Mouse (Mus musculus): ENCODE measurements around the gene Snd1. TPM values are rescaled to one million over a fixed set of nuclear protein-coding genes. Genes with fewer than 3 reads are reported as not detected.

Gene Snd1
- polyA plus RNA-seq, 1 experiment from 2014 or later, result 113 TPM

DNA sequence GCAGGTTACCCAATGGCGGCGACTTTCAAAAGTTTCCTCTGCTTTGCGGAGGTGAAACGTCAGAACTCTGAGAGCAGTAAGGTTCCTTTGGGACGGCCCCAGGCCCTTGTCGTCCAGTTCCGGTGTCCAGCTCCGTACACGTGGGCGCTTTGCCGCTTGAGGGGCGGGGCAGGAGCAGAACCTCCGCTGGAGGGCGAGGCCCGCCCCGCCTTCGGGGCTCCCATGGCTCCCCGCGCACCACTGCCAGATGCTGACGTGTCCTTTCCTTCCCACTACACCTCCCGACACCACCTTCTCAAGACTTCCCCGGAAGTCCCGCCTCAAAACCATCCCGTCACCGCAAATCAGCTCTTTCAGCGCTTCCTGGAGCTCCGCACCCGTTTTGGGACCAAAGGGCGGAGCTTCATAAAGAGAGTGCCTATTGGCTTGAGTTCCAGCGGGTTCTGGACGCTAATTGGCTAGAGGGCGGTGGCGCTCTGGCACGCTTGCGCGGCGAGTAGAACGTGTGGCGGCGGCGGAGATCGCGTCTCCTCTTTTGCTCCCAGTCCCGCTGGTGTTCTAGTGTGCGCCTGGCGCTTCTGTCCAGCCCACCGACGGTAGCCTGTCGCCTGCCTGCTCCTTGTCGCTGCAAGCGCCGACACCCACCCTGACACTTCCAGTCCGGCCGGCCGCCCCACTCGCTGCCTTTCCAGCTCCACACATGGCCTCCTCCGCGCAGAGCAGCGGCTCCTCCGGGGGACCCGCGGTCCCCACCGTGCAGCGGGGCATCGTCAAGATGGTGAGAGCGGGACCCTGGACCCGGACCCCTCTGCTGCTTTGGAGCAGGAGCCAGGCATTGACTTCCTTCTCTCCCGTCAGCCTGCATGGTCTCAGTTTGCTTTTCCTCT lies 5.2 kb downstream of the Snd1 start:
- no peaks in the 10 kb centered on the region for H3K27me3 ChIP-seq (ENCODE audit: control insufficient read depth, insufficient read depth, low read length)
- peaks cover 26% of the 10 kb centered on the region; the same call in 1 of the 2 replicates for H3K4me1 ChIP-seq (ENCODE audit: control insufficient read depth, insufficient read depth, low read length)
- peak; percentile 99 for ATAC-seq (ENCODE audit: insufficient number of reproducible peaks, insufficient read depth, low FRiP score, low read depth)
- peak overlapping the region; percentile 77; the same call in 1 of the 2 replicates for H3K27ac ChIP-seq (ENCODE audit: low read length)
- H3K4me2 ChIP-seq (replicated peaks; ENCODE audit: low read depth, low read length), result peak overlapping the region; percentile 70
- H3K9me3 ChIP-seq (ENCODE audit: control insufficient read depth, low read depth, low read length), result no peaks in the 10 kb centered on the region
- WGBS, result under 1% methylated on average over 68 of the region's 68 CpGs
- H3K4me3 ChIP-seq (ENCODE audit: low read depth, low read length), result peak overlapping the region; percentile 87
- peak overlapping the region; percentile 69 for H3K9ac ChIP-seq (replicated peaks; ENCODE audit: low read depth, low read length)
- no peaks in the 10 kb centered on the region for H3K36me3 ChIP-seq (ENCODE audit: control insufficient read depth, insufficient read depth, low read length)

DNA sequence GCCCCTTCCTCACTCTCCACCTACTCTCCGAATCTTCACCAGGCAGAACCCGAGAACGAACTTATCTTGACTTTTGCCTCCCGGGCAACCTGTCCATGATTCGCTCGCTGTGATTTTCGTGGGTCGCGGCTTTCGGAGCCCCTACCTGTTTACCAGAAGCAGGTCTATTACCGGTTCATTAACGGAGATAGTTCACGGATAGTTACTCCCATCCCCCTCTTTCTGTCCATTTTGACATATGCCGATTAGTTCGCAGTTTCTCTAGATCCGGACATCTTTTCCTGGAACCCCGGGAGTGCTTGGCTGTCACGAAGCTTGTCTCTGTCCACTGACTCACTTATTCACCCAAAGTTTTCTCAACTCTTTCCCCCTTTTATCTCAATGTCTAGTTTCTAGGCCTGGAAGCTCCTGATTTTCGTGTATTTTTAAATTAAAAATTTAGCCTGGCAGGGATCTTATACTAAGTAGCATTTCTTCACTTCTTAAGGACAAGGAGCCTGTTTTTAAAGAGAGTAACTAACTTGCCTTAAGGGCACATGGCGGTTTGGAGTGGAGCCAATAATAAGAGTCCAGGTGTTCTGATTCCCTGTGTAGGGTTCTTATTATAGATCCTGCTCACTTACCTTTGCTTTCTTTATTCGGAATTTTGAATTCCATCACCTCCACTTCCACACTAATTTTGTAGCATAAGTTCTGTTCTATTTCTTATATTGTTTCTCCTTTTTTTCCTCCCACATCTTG lies 6.0 kb downstream of the Snd1 start:
- WGBS, result 5% methylated on average over 21 of the region's 21 CpGs
- peak overlapping the region; percentile 69 for H3K9ac ChIP-seq (replicated peaks; ENCODE audit: low read depth, low read length)

DNA sequence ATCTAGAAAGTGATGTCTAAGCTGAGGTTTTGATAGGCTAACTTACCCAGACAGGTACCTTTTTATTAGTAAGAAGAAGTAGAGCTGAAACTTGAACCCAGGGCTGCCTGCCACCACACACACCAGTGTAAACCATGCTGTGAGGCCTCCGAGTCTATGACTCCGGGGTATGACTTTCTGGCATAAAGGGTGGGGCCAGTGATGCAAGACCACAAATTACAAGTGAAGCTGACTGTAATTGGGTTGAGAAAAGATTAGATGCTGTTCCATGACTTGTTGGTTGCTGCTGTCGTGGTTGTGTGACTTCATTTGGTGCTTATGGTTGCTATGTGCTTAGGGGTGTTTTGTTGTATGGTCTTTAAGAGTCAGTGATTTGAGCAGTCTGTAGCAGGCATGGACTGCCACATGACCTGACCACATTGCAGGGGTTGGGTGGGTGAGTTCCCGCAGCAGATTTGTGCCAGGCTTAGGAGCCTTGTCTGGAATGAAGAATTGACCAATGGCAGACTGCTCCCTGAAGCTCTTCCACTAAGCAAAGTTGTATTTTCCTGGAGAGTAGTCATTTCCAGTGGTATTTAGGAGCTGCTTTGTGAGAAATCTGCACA lies 7.9 kb downstream of the Snd1 start:
- H3K9ac ChIP-seq (replicated peaks; ENCODE audit: low read depth, low read length), result no peak overlapping the region
- no peak for ATAC-seq (ENCODE audit: insufficient number of reproducible peaks, insufficient read depth, low FRiP score, low read depth)
- no peak overlapping the region for H3K27ac ChIP-seq (ENCODE audit: low read length)
- H3K4me3 ChIP-seq (ENCODE audit: low read depth, low read length), result no peak overlapping the region
- no peaks in the 10 kb centered on the region for H3K27me3 ChIP-seq (ENCODE audit: control insufficient read depth, insufficient read depth, low read length)
- no peaks in the 10 kb centered on the region; the same call in 1 of the 2 replicates for H3K36me3 ChIP-seq (ENCODE audit: control insufficient read depth, insufficient read depth, low read length)
- H3K9me3 ChIP-seq (ENCODE audit: control insufficient read depth, low read depth, low read length), result no peaks in the 10 kb centered on the region
- 79% methylated on average over 4 of the region's 4 CpGs for WGBS
- H3K4me2 ChIP-seq (replicated peaks; ENCODE audit: low read depth, low read length), result peak overlapping the region; percentile 12; the same call in 1 of the 2 replicates
- H3K4me1 ChIP-seq (ENCODE audit: control insufficient read depth, insufficient read depth, low read length), result peaks cover 29% of the 10 kb centered on the region; the same call in 1 of the 2 replicates

More for the DNA sequence above, 6.0 kb downstream of the Snd1 start:
- Histone ChIP-seq H3K27me3 (ENCODE audit: control insufficient read depth, insufficient read depth, low read length) (no peaks in the 10 kb centered on the region), H3K4me2 (replicated peaks; ENCODE audit: low read depth, low read length) (peak overlapping the region; percentile 70), H3K36me3 (ENCODE audit: control insufficient read depth, insufficient read depth, low read length) (no peaks in the 10 kb centered on the region), H3K27ac (ENCODE audit: low read length) (peak overlapping the region; percentile 77; the same call in 1 of the 2 replicates), H3K4me3 (ENCODE audit: low read depth, low read length) (peak overlapping the region; percentile 87), H3K4me1 (ENCODE audit: control insufficient read depth, insufficient read depth, low read length) (peaks cover 26% of the 10 kb centered on the region; the same call in 1 of the 2 replicates), H3K9me3 (ENCODE audit: control insufficient read depth, low read depth, low read length) (no peaks in the 10 kb centered on the region)
- ATAC-seq (ENCODE audit: insufficient number of reproducible peaks, insufficient read depth, low FRiP score, low read depth), result no peak

DNA sequence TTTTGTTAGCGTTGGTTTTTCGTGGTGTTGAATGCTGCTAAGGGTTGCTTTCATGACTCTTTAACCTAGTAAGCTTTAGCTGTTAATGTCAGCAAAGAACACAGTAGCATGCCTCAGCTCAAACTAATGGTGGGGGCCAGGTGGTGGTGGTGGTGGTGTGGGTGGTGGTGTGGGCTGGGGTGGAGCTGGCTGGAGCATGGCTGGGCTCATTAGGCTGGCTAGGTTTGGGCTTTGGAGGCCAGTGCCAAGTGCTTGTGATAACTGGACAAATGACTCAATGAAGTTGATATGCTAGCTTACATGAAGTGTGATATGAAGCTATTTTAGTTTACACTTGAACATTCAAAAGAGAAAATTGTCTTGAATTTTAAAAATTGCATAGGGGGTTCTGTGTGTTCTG lies 11.1 kb downstream of the Snd1 start:
- no peak overlapping the region for H3K4me2 ChIP-seq (replicated peaks; ENCODE audit: low read depth, low read length)
- ATAC-seq (ENCODE audit: insufficient number of reproducible peaks, insufficient read depth, low FRiP score, low read depth), result no peak
- 95% methylated on average over 2 of the region's 2 CpGs for WGBS

GRCm38 (mm10) chr6:28486471-28486870 lies 11.5 kb downstream of the Snd1 start:
- H3K36me3 ChIP-seq (ENCODE audit: control insufficient read depth, insufficient read depth, low read length), result no peaks in the 10 kb centered on the region; the same call in 1 of the 2 replicates

More for the DNA sequence above, 11.1 kb downstream of the Snd1 start:
- H3K27me3 ChIP-seq (ENCODE audit: control insufficient read depth, insufficient read depth, low read length), result no peaks in the 10 kb centered on the region
- no peaks in the 10 kb centered on the region for H3K9me3 ChIP-seq (ENCODE audit: control insufficient read depth, low read depth, low read length)
- H3K9ac ChIP-seq (replicated peaks; ENCODE audit: low read depth, low read length), result no peak overlapping the region
- H3K27ac ChIP-seq (ENCODE audit: low read length), result no peak overlapping the region
- peaks cover 29% of the 10 kb centered on the region; the same call in 1 of the 2 replicates for H3K4me1 ChIP-seq (ENCODE audit: control insufficient read depth, insufficient read depth, low read length)
- no peaks in the 10 kb centered on the region; the same call in 1 of the 2 replicates for H3K36me3 ChIP-seq (ENCODE audit: control insufficient read depth, insufficient read depth, low read length)
- H3K4me3 ChIP-seq (ENCODE audit: low read depth, low read length), result no peak overlapping the region

DNA sequence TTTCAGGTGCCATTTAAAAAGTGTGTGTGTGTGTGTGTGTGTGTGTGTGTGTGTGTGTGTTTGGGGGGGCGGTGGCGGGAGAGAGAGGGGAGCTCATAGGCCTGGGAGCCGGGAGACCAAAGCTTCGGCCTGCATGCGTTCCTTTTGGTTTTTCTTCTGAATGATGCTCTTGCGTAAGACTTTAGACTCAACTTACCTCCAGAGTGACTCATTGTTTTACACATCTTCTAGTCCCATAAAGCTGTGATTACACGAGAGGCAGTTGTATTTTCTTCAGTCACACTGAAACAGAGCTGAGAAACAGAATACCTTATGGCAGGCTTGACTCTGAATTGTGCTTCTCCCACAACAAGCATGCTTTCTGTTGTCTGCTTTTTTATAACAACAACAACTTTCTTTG lies 12.0 kb downstream of the Snd1 start:
- no peak overlapping the region for H3K4me2 ChIP-seq (replicated peaks; ENCODE audit: low read depth, low read length)
- H3K27ac ChIP-seq (ENCODE audit: low read length), result no peak overlapping the region
- 81% methylated on average over 7 of the region's 7 CpGs for WGBS
- peaks cover 22% of the 10 kb centered on the region; the same call in 1 of the 2 replicates for H3K4me1 ChIP-seq (ENCODE audit: control insufficient read depth, insufficient read depth, low read length)
- H3K9me3 ChIP-seq (ENCODE audit: control insufficient read depth, low read depth, low read length), result no peaks in the 10 kb centered on the region
- no peaks in the 10 kb centered on the region; the same call in 1 of the 2 replicates for H3K36me3 ChIP-seq (ENCODE audit: control insufficient read depth, insufficient read depth, low read length)
- no peak for ATAC-seq (ENCODE audit: insufficient number of reproducible peaks, insufficient read depth, low FRiP score, low read depth)
- H3K9ac ChIP-seq (replicated peaks; ENCODE audit: low read depth, low read length), result no peak overlapping the region
- H3K27me3 ChIP-seq (ENCODE audit: control insufficient read depth, insufficient read depth, low read length), result no peaks in the 10 kb centered on the region
- no peak overlapping the region for H3K4me3 ChIP-seq (ENCODE audit: low read depth, low read length)

More at GRCm38 (mm10) chr6:28486471-28486870, 11.5 kb downstream of the Snd1 start:
- Histone ChIP-seq H3K27me3 (ENCODE audit: control insufficient read depth, insufficient read depth, low read length) (no peaks in the 10 kb centered on the region), H3K9me3 (ENCODE audit: control insufficient read depth, low read depth, low read length) (no peaks in the 10 kb centered on the region), H3K4me1 (ENCODE audit: control insufficient read depth, insufficient read depth, low read length) (peaks cover 26% of the 10 kb centered on the region; the same call in 1 of the 2 replicates), H3K9ac (replicated peaks; ENCODE audit: low read depth, low read length) (no peak overlapping the region), H3K4me2 (replicated peaks; ENCODE audit: low read depth, low read length) (no peak overlapping the region), H3K4me3 (ENCODE audit: low read depth, low read length) (no peak overlapping the region), H3K27ac (ENCODE audit: low read length) (no peak overlapping the region)
- WGBS, result 74% methylated on average over 2 of the region's 2 CpGs
- ATAC-seq (ENCODE audit: insufficient number of reproducible peaks, insufficient read depth, low FRiP score, low read depth), result no peak

DNA sequence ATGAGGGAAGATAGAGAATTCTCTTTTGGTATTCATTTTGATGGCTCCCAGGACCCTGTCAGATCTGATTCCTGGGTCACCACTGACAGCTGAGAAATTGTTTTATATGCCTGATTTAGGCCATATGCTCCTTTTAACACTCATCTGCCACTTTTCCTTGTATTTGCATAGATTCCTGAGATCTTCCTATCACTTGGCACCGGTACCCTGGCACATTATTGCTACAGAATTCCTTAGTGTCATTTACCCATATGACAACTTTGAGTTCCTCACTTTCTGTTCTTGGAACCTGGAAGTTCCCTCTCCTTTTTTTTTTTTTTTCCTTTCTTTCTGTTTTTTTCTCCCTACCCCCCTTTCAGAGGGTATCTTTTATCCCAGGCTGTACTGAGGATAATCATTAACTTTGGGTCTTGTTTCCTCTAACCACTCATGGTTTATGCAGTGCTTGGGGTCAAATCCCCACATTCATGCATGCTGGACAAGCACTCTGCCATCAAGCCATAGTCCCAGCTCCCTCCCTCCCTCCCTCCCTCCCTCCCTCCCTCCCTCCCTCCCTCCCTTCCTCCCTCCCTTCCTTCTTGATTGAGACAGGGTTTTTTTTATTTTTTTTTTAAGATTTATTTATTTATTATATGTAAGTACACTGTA lies 13.4 kb downstream of the Snd1 start:
- no peaks in the 10 kb centered on the region for H3K27me3 ChIP-seq (ENCODE audit: control insufficient read depth, insufficient read depth, low read length)
- no peak overlapping the region for H3K27ac ChIP-seq (ENCODE audit: low read length)
- 73% methylated on average over 1 of the region's 1 CpGs for WGBS
- H3K4me1 ChIP-seq (ENCODE audit: control insufficient read depth, insufficient read depth, low read length), result peaks cover 9% of the 10 kb centered on the region; the same call in 1 of the 2 replicates
- no peak overlapping the region for H3K9ac ChIP-seq (replicated peaks; ENCODE audit: low read depth, low read length)
- no peak overlapping the region for H3K4me2 ChIP-seq (replicated peaks; ENCODE audit: low read depth, low read length)
- H3K36me3 ChIP-seq (ENCODE audit: control insufficient read depth, insufficient read depth, low read length), result peaks cover 4% of the 10 kb centered on the region; the same call in 1 of the 2 replicates
- H3K4me3 ChIP-seq (ENCODE audit: low read depth, low read length), result no peak overlapping the region
- H3K9me3 ChIP-seq (ENCODE audit: control insufficient read depth, low read depth, low read length), result no peaks in the 10 kb centered on the region
- no peak for ATAC-seq (ENCODE audit: insufficient number of reproducible peaks, insufficient read depth, low FRiP score, low read depth)
